Mouse (Mus musculus) embryonic facial prominence, embryonic 13.5 days (tissue): ENCODE measurements around the gene Gpr137b. TPM values are rescaled to one million over a fixed set of nuclear protein-coding genes. Genes with fewer than 3 reads are reported as not detected.

Source experiments
- polyA plus RNA-seq: library from polyadenylated mRNA; unstranded; fragments of >200 nt; fragmentation: Nextera tagmentation; extraction: Ambion mirVana; gene quantifications from 2 replicates; pipeline ENCODE4 v1.2.1, GENCODE M21; 2015

The Gpr137b gene
- polyA plus RNA-seq, 1 experiment from 2014 or later: 11.4 TPM

Other genes with a start within 250 kb of the Gpr137b start
- not detected in 2 replicates for gene Prl2c5, start 211.3 kb downstream of the Gpr137b start, polyA plus RNA-seq
- gene Nid1, start 43.5 kb upstream of the Gpr137b start, polyA plus RNA-seq: 45.8 and 66.0 TPM in 2 replicates
- 4.2 and 5.4 TPM in 2 replicates for gene Lyst, start 196.4 kb upstream of the Gpr137b start, polyA plus RNA-seq